Mouse (Mus musculus) liver, embryonic 14.5 days (tissue): Measurements from ENCODE around the gene Plekhm2.

ENCODE experiments used
- CTCF ChIP-seq: IDR thresholded peaks from 2 replicates; pipeline ENCODE4 v1.5.1; 2016; ENCODE audit warnings: antibody characterized with exemption, low read depth, control low read depth
- EP300 ChIP-seq: IDR thresholded peaks from 2 replicates; pipeline ENCODE4 v1.6.1; 2016; ENCODE audit warnings: antibody characterized with exemption, low read depth

DNA sequence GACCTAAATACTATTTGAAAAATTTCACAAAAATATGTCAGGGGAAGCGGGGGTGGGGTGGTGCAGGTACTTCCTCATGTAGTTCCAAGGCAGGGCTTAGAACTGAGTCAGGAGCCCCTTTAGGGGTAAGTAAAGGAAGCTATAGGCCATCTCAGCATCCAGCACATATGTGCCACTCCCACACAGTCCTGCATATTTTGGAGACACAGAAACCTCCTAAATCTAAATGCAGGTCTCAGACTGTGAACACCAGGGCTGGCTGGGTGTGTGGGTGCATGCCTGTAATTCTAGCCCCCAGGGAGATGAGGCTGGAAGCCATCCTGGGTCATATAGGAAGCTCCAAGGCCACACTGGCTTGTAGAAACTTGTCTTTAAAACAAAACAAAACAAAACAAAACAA lies 46.6 kb upstream of the Plekhm2 start:
- no peak for TF ChIP-seq EP300
- TF ChIP-seq CTCF = no peak
